8 mouse cellular contexts compared by ENCODE assay signal in genomic region chr1:178528431-178529351, GRCm38 (mm10). TPM values are rescaled to one million over a fixed set of nuclear protein-coding genes. Genes with fewer than 3 reads are reported as not detected.
DNase-seq lines count a peak whose midpoint lies in the region; ATAC-seq and TF ChIP-seq lines count a peak whose summit lies in the region.

TSS of gene Kif26b (plus strand) at chr1:178529125.

- peaks cover 20% of the 10 kb centered on the region for H3K4me1 ChIP-seq in midbrain, embryonic 11.5 days (ENCODE audit: control insufficient read depth, insufficient read depth, low read length)
- peaks cover 24% of the 10 kb centered on the region for H3K4me1 ChIP-seq in small intestine, adult 2 months (ENCODE audit: control insufficient read depth, insufficient read depth, insufficient read length, low read length)

- H3K36me3 ChIP-seq in midbrain, embryonic 11.5 days (ENCODE audit: control insufficient read depth, insufficient read depth, low read length): no peaks in the 10 kb centered on the region
- H3K36me3 ChIP-seq in small intestine, adult 2 months (ENCODE audit: control insufficient read depth, insufficient read depth, low read length): no peaks in the 10 kb centered on the region

- peak within 1 kb of the TSS; percentile 62 for H3K4me3 ChIP-seq in midbrain, embryonic 11.5 days (ENCODE audit: low read depth, low read length)
- H3K4me3 ChIP-seq in small intestine, adult 2 months (ENCODE audit: low read depth, low read length): peak within 1 kb of the TSS; percentile 64

- DNase-seq in adrenal gland, adult 2 months: peak; percentile 73
- DNase-seq in cerebellum, postnatal 14 days: peak; percentile 79 to 80
- peak; percentile 63 to 64 for DNase-seq in frontal cortex, postnatal 36 days (ENCODE audit: low spot score in 2 of 2)
- peak; percentile 29 for DNase-seq in induced T-regulatory cell, adult 2 months (ENCODE audit: low read depth)
- peak; percentile 60 to 61 for DNase-seq in left cerebral cortex, postnatal 14 days (ENCODE audit: low spot score in 2 of 2)
- DNase-seq in midbrain, embryonic 11.5 days (ENCODE audit: low spot score, missing footprints): peak; percentile 95
- DNase-seq in spleen, postnatal 14 days (ENCODE audit: low spot score in 2 of 2): no peak

- H3K4me2 ChIP-seq in midbrain, embryonic 11.5 days: peak within 1 kb of the TSS; percentile 99

- TF ChIP-seq CTCF in small intestine, adult 2 months (IDR thresholded peaks at IDR 0.05; ENCODE audit: extremely low read depth, insufficient read length, insufficient replicate concordance, low read depth, low read length): no peak

- TF ChIP-seq POLR2A in small intestine, adult 2 months (IDR thresholded peaks at IDR 0.05; ENCODE audit: low read depth, low read length): no peak

- intact Hi-C loops in left cerebral cortex, postnatal 14 days (cut with DNase I): loop anchor here (2.0 kb wide), 4 partner anchors 160 to 948 kb away; no protein-coding TSS in a partner anchor

- H3K9ac ChIP-seq in midbrain, embryonic 11.5 days (ENCODE audit: low read length): peak within 1 kb of the TSS; percentile 64

- ATAC-seq in midbrain, embryonic 11.5 days (ENCODE audit: low FRiP score): peak; percentile 59

- H3K27ac ChIP-seq in midbrain, embryonic 11.5 days (ENCODE audit: low read depth, low read length): peak within 1 kb of the TSS; percentile 25; the same call in 1 of the 2 replicates
- no peak within 1 kb of the TSS for H3K27ac ChIP-seq in small intestine, adult 2 months (ENCODE audit: insufficient read depth, low read depth, low read length)

- peaks cover 38% of the 10 kb centered on the region for H3K27me3 ChIP-seq in midbrain, embryonic 11.5 days (ENCODE audit: control insufficient read depth, insufficient read depth, low read length)
- H3K27me3 ChIP-seq in small intestine, adult 2 months (ENCODE audit: control insufficient read depth, insufficient read depth, low read length): peaks cover 28% of the 10 kb centered on the region

- WGBS in midbrain, embryonic 11.5 days: under 1% methylated on average over 83 of the region's 92 CpGs
- under 1% methylated on average over 92 of the region's 92 CpGs for WGBS in small intestine, adult 2 months

- no peaks in the 10 kb centered on the region for H3K9me3 ChIP-seq in midbrain, embryonic 11.5 days (ENCODE audit: control insufficient read depth, low read length)

RNA-seq across cellular contexts. Expression of gene Kif26b, which starts in this region (rescaled TPM):
- total RNA-seq in adrenal gland, adult 2 months (2021): 1 to 10 TPM; 1.6 to 1.9 TPM
- 0.18 and 0.35 TPM in 2 replicates for polyA plus RNA-seq in adrenal gland, adult 2 months (2012; rRNA removed)
- 10 to 100 TPM; 11.6 to 11.8 TPM for total RNA-seq in left cerebral cortex, postnatal 14 days (2021)
- 3.3 and 3.8 TPM in 2 replicates for polyA plus RNA-seq in midbrain, embryonic 11.5 days (2014; fragmentation: Nextera tagmentation; extraction: Ambion mirVana)
- 0.28 and 0.30 TPM in 2 replicates for polyA plus RNA-seq in small intestine, adult 2 months (2012; rRNA removed)

Comparison
In these comparisons a context has a peak if more than half of its experiments do, and no peak if none do; other contexts are left out.
1. RNA of gene Kif26b (total RNA-seq): 11.6 to 11.8 TPM in left cerebral cortex, postnatal 14 days; 1.6 to 1.9 TPM in adrenal gland, adult 2 months; every median in the first group is over 4 times any median in the second.
2. DNase-seq: peak in adrenal gland, adult 2 months (single experiment), cerebellum, postnatal 14 days (2 of 2), frontal cortex, postnatal 36 days (2 of 2), induced T-regulatory cell, adult 2 months (single experiment), left cerebral cortex, postnatal 14 days (2 of 2) and midbrain, embryonic 11.5 days (single experiment); none in spleen, postnatal 14 days (0 of 2).